Mouse (Mus musculus): ENCODE results near the gene Ugt2b1. TPM values are rescaled to one million over a fixed set of nuclear protein-coding genes. Genes with fewer than 3 reads are reported as not detected.

Gene Ugt2b1
- polyA plus RNA-seq (2012; rRNA removed; ENCODE audit: low replicate concordance): 0.09 and 0.10 TPM in 2 replicates

DNA sequence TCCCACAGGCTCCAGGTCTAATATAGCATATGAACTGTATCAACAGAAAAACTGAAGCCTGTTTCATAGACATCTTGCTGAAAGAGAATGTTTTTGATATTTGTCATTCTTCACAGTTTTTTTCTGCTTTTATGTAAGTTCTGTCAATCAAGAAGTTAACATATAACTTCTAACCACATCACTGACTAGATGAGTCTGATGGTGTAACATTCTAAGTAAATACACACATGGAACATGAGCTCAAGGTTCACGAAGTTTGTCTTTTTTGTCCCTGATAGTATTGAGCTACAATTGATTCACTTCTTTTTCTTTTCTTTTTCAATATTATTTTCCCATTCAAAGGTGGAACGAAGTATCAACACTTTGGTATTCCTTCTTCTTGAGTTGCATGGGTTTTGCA is at the start of gene Ugt2b1:
TSS of gene Ugt2b1 (minus strand) at position 105 of the 400 bp plus-strand sequence.

DNA sequence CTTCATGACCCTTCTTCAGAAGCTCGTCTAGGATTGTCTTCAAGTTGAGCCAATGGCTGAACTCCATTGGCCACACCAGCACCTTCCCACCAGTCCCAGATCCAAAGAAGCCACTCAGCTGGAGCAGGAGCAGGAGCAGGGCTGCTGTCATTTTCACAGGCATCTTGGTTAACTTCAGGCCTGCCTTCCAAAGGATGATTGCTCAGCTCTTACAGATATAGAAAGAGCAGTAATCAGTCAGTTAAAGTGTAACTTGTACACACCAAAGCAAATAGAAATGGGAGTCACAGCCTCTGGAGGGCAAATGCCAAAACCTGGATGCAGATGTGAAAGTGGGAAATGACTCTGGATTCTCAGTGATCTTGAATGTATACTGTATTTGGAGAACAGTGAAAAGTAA is 19.6 kb downstream of the Ugt2b1 start, which contains the start of gene Ugt2b34:
TSS of gene Ugt2b34 (minus strand) at position 180 of the 400 bp plus-strand sequence.

Other genes with a start within 250 kb of the Ugt2b1 start
- not detected in 2 replicates for gene Tmprss11e, start 180.7 kb downstream of the Ugt2b1 start, polyA plus RNA-seq (2012; rRNA removed; ENCODE audit: low replicate concordance)
- 9.9 and 19.1 TPM in 2 replicates for gene Ythdc1, start 122.3 kb downstream of the Ugt2b1 start, polyA plus RNA-seq (2012; rRNA removed; ENCODE audit: low replicate concordance)
- gene Ugt2b34, start 19.6 kb downstream of the Ugt2b1 start, polyA plus RNA-seq (2012; rRNA removed; ENCODE audit: low replicate concordance): 0.27 TPM in 1 of 2 replicates, not detected in the other
- 0.03 TPM in 1 of 2 replicates, not detected in the other for gene Ugt2b35, start 74.3 kb upstream of the Ugt2b1 start, polyA plus RNA-seq (2012; rRNA removed; ENCODE audit: low replicate concordance)
- 0.12 TPM in 1 of 2 replicates, not detected in the other for gene Ugt2b36, start 166.0 kb upstream of the Ugt2b1 start, polyA plus RNA-seq (2012; rRNA removed; ENCODE audit: low replicate concordance)
- 0.06 TPM in 1 of 2 replicates, not detected in the other for gene Ugt2b5, start 213.8 kb upstream of the Ugt2b1 start, polyA plus RNA-seq (2012; rRNA removed; ENCODE audit: low replicate concordance)